Mouse (Mus musculus) small intestine, adult 2 months (tissue): ENCODE data around the gene Eme2.

Source experiments
- CTCF ChIP-seq: fragments of 200-500 bp; IDR thresholded peaks from 2 replicates; pipeline ENCODE4 v1.5.1; 2012; ENCODE audit warnings: low read depth, mild to moderate bottlenecking, control low read depth, inconsistent platforms, low read length, moderate library complexity, mixed read lengths; ENCODE audit not compliant: insufficient replicate concordance, insufficient read length; ENCODE audit errors: extremely low read depth
- POLR2A ChIP-seq: fragments of 200-500 bp; IDR thresholded peaks from 2 replicates; pipeline ENCODE4 v1.6.1; 2012; ENCODE audit warnings: low read depth, mild to moderate bottlenecking, control low read depth, inconsistent platforms, low read length, moderate library complexity

- TF ChIP-seq CTCF (no peak), POLR2A (no peak)
Measured at GRCm38 (mm10) chr17:24847386-24847785, 47.5 kb downstream of the Eme2 start.
